Mouse (Mus musculus) embryonic facial prominence, embryonic 11.5 days (tissue): ENCODE measurements around the gene Bola1. TPM values are rescaled to one million over a fixed set of nuclear protein-coding genes. Genes with fewer than 3 reads are reported as not detected.
A peak's percentile ranks its signal among the peaks of the same experiment; 100 is the strongest.
"Not testable (repeated sequence)": the region's sequence is repeated elsewhere in the genome, so short reads cannot be mapped to it uniquely, and the experiment has no call there.

Experiments
- ATAC-seq: fragments of 200-750 bp; cut with Nextera tagmentation; replicated peaks from 2 replicates; pipeline ENCODE4 v1.8.0; 2017; ENCODE audit warnings: low read depth; ENCODE audit not compliant: insufficient number of reproducible peaks, low FRiP score, low TSS enrichment
- DNase-seq: peaks from one replicate; pipeline ENCODE4 v3.0.0-alpha.2; 2015; ENCODE audit warnings: low spot score
- H3K27ac ChIP-seq: fragments of 300-500 bp; sonication (generic); replicated peaks from 2 replicates; pipeline ENCODE4 v1.5.1; 2014; ENCODE audit warnings: mild to moderate bottlenecking, low read depth, low read length, control low read depth
- H3K27me3 ChIP-seq: fragments of 300-500 bp; sonication (generic); 2 replicates; pipeline ENCODE4 v1.6.1; 2014; ENCODE audit warnings: mild to moderate bottlenecking, low read length, moderate library complexity, mixed read lengths; ENCODE audit not compliant: control insufficient read depth, insufficient read depth
- H3K36me3 ChIP-seq: fragments of 300-500 bp; sonication (generic); replicated peaks from 2 replicates; pipeline ENCODE4 v1.6.1; 2014; ENCODE audit warnings: low read depth, mild to moderate bottlenecking, low read length, moderate library complexity, mixed read lengths; ENCODE audit not compliant: control insufficient read depth, insufficient read depth
- H3K4me1 ChIP-seq: fragments of 300-500 bp; sonication (generic); 2 replicates; pipeline ENCODE4 v1.6.1; 2014; ENCODE audit warnings: low read length, mixed read lengths; ENCODE audit not compliant: control insufficient read depth, insufficient read depth
- H3K4me2 ChIP-seq: fragments of 300-500 bp; sonication (generic); 2 replicates; pipeline ENCODE4 v1.6.1; 2014; ENCODE audit warnings: low read depth, mild to moderate bottlenecking, control low read depth, low read length, moderate library complexity
- H3K4me3 ChIP-seq: fragments of 300-500 bp; sonication (generic); 2 replicates; pipeline ENCODE4 v1.5.1; 2014; ENCODE audit warnings: low read depth, low read length, control low read depth
- H3K9ac ChIP-seq: fragments of 300-500 bp; sonication (generic); replicated peaks from 2 replicates; pipeline ENCODE4 v1.6.1; 2014; ENCODE audit warnings: mild to moderate bottlenecking, control low read depth, low read length
- H3K9me3 ChIP-seq: fragments of 300-500 bp; sonication (generic); replicated peaks from 2 replicates; pipeline ENCODE4 v1.6.1; 2016; ENCODE audit warnings: mild to moderate bottlenecking, low read length, inconsistent platforms, mixed read lengths; ENCODE audit not compliant: control insufficient read depth
- WGBS: fragments of 180-500 bp; shearing (Covaris S2); extraction: QIAGEN DNeasy Blood & Tissue Kit; methylation state at CpG from one replicate; pipeline ENCODE4 v1.1.7; 2014; 5-methylcytosine and 5-hydroxymethylcytosine counted together
- polyA plus RNA-seq: library from polyadenylated mRNA; unstranded; fragments of >200 nt; fragmentation: Nextera tagmentation; extraction: Ambion mirVana; gene quantifications from 2 replicates; pipeline ENCODE4 v1.2.1, GENCODE M21; 2014

Bola1 gene
- polyA plus RNA-seq, 1 experiment from 2014 or later = 59.4 TPM

- Histone ChIP-seq H3K27ac (no peak overlapping the region), H3K9me3 (no peaks in the 10 kb centered on the region), H3K4me3 (no peak overlapping the region), H3K36me3 (peaks cover 2% of the 10 kb centered on the region; the same call in 1 of the 2 replicates), H3K4me1 (no peaks in the 10 kb centered on the region), H3K4me2 (no peak overlapping the region), H3K9ac (no peak overlapping the region), H3K27me3 (no peaks in the 10 kb centered on the region; the same call in 1 of the 2 replicates)
- no peak for ATAC-seq
- DNase-seq = no peak
- 91% methylated on average over 2 of the region's 2 CpGs for WGBS
Measured at GRCm38 (mm10) chr3:96178902-96179301, 40.6 kb downstream of the Bola1 start.

DNA sequence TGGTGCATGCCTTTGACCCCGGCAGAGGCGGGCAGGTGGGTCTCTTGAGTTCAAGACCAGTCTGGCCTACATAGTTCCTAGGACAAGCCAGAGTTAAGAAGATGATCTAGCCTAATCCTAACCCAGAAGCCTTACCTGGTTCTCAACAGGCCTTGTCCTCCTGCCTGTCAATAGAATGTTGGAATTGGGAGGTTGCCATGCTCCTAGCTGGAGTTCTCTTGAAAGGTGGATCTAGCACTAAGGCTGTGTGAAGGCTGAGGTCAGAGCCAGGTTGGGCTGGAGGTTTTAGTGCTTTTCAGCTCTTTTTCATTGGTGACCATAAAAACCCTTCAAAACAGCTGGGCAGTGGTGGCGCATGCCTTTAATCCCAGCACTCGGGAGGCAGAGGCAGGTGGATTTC is 41.1 kb downstream of the Bola1 start:
- ATAC-seq = no peak
- 92% methylated on average over 4 of the region's 4 CpGs for whole genome bisulfite sequencing
- H3K36me3 ChIP-seq = peaks cover 2% of the 10 kb centered on the region; the same call in 1 of the 2 replicates
- H3K9ac ChIP-seq = no peak overlapping the region
- no peak overlapping the region for H3K4me3 ChIP-seq
- DNase-seq = no peak
- no peaks in the 10 kb centered on the region; the same call in 1 of the 2 replicates for H3K27me3 ChIP-seq
- no peaks in the 10 kb centered on the region for H3K9me3 ChIP-seq
- no peak overlapping the region for H3K27ac ChIP-seq
- no peak overlapping the region for H3K4me2 ChIP-seq
- H3K4me1 ChIP-seq = no peaks in the 10 kb centered on the region

- no peaks in the 10 kb centered on the region for H3K27me3 ChIP-seq
- H3K4me3 ChIP-seq = no peak overlapping the region
- DNase-seq (no peak), ATAC-seq (no peak)
- H3K4me1 ChIP-seq = no peaks in the 10 kb centered on the region
- WGBS = 93% methylated on average over 6 of the region's 6 CpGs
- H3K9me3 ChIP-seq = no peaks in the 10 kb centered on the region
- peaks cover 2% of the 10 kb centered on the region; the same call in 1 of the 2 replicates for H3K36me3 ChIP-seq
- H3K4me2 ChIP-seq = no peak overlapping the region
- no peak overlapping the region for H3K9ac ChIP-seq
- H3K27ac ChIP-seq = no peak overlapping the region
Measured at GRCm38 (mm10) chr3:96175251-96175650, 44.3 kb downstream of the Bola1 start.

DNA sequence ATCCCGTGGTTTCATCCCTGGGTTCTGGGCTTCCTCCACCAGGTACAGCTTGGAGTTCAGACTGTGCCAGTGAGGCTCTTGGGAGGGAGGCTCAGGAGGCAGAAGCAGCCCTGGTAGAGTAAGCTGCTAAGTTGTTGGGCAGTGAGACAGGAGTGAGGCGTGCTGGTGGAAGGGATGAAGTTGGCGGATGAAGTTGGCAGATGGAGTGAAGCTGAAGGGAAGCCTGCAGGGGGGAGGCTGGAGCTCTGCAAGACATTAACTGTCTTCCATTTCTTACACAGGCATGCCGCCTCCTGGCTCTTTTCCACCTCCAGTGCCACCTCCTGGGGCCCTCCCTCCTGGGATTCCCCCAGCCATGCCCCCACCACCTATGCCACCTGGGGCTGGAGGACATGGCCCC is 45.5 kb downstream of the Bola1 start:
- H3K4me1 ChIP-seq, H3K4me3 ChIP-seq, H3K27me3 ChIP-seq, ATAC-seq, H3K9me3 ChIP-seq, H3K4me2 ChIP-seq, DNase-seq, H3K36me3 ChIP-seq, H3K27ac ChIP-seq, H3K9ac ChIP-seq: not testable (repeated sequence)
- WGBS = 82% methylated on average over 4 of the region's 4 CpGs

DNA sequence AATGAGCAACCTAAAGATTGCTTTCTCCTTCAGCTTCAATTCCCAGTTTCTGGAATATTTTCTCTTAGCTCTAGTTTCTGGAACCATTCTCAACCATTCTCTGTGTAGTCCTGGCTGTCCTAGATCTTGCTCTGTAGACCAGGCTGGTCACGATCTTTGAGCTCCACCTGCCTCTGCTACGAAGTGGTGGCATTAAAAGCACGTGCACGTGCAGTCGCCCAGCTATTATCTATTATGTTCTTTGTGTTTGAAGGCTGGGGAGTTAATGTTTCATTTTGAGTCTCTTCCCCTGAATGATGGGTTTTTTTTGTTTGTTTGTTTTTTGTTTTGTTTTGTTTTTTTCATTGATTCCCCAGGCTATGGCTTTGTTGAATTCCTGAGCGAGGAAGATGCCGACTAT is 46.3 kb downstream of the Bola1 start:
- Histone ChIP-seq H3K27me3 (no peaks in the 10 kb centered on the region), H3K4me2 (peak overlapping the region; percentile 89), H3K4me3 (peak overlapping the region; percentile 87), H3K9ac (peak overlapping the region; percentile 89), H3K9me3 (no peaks in the 10 kb centered on the region), H3K27ac (no peak overlapping the region), H3K4me1 (no peaks in the 10 kb centered on the region), H3K36me3 (peaks cover 2% of the 10 kb centered on the region; the same call in 1 of the 2 replicates)
- no peak for DNase-seq
- ATAC-seq = no peak
- WGBS = 40% methylated on average over 7 of the region's 7 CpGs

DNA sequence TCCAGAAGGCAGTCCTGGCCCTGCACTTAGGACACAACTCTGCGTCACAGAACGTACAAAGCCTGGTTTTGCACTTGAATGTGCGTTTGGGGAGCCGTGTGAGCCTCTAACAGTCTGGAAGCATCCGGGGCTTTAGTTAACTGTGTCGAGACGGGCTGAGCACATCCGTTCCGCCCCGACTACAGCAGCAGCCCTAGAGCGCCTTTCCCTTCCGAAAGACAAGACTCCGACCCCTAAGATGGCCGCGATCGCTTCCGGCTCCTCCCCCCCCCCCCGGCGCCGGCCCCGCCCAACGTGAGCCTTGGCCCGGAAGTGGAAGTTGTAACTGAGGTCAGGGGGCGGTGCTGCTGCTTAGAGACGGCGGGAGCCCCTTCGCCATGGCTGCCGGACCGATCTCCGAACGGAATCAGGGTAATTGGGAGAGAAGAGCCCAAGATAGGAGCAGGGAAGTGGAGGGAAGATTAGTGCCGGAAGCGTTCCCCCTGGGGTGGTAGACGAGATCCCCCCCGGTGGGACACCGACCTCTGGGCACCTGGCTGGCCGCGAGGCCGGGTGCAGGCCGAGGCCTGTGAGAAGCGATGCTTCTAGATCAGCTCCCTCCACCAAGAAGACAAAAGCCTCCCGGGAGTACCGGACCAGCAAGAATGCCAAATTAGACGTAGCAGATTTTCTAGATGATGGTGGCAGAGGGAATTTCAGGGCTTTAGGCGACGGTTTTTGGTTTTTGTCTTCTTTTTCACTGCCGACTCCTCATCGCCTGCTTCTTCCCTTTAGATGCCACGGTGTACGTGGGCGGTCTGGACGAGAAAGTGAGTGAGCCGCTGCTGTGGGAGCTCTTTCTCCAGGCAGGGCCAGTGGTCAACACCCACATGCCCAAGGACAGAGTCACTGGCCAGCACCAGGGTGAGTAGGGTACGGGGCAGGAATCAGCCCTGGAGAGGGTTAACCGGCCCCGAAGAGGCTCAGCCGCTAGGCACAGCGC is 47.0 kb downstream of the Bola1 start, which contains the start of gene Sf3b4:
TSS of gene Sf3b4 (plus strand) at position 136 of the 982 bp plus-strand sequence.
- under 1% methylated on average over 56 of the region's 58 CpGs for WGBS
- peak within 1 kb of the TSS; percentile 89 for H3K4me2 ChIP-seq
- H3K27ac ChIP-seq = peak within 1 kb of the TSS; percentile 97
- H3K36me3 ChIP-seq = peaks cover 2% of the 10 kb centered on the region; the same call in 1 of the 2 replicates
- peak within 1 kb of the TSS; percentile 87 for H3K4me3 ChIP-seq
- DNase-seq (peak; percentile 93), ATAC-seq (peak; percentile 88)
- H3K9ac ChIP-seq = peak within 1 kb of the TSS; percentile 89
- H3K9me3 ChIP-seq = no peaks in the 10 kb centered on the region
- H3K27me3 ChIP-seq = no peaks in the 10 kb centered on the region
- H3K4me1 ChIP-seq = no peaks in the 10 kb centered on the region

DNA sequence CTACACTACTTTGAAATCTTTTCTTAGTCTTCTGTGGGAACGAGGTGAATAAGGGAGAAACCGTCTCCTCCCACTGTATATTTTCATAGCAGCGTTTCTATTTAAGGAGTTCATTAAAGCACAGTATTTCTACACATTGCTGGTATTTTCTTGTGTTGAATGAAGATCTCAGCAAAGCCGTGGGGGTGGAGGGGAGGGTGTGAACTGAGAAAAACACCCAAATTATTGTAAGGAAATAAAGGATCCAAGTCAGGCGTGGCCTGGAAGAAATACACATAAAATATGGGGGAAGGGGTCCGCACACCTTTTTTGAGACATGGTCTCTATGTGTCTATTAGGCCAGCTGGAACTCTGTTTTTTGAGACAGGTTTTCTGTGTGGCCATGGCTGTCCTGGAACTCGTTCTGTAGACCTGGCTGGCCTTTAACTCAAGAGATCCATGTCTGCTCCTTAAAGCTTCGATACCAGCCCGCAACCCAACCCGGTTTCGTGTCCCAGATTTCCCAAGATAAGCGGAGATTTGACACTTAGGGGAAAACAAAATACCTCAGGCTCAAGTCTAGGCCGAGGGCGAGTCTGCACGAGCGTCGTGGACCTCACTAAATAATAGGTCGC is 47.8 kb downstream of the Bola1 start:
- ATAC-seq = peak; percentile 22; the same call in 1 of the 2 replicates
- H3K36me3 ChIP-seq = 0 out of 2 replicates have a peak, but pooled peaks cover 2% of the 10 kb centered on the region
- 26% methylated on average over 18 of the region's 18 CpGs for WGBS

More for the DNA sequence above, 47.8 kb downstream of the Bola1 start:
- Histone ChIP-seq H3K27me3 (no peaks in the 10 kb centered on the region), H3K9me3 (no peaks in the 10 kb centered on the region), H3K4me1 (no peaks in the 10 kb centered on the region), H3K4me3 (peak overlapping the region; percentile 87), H3K9ac (peak overlapping the region; percentile 89), H3K27ac (peak overlapping the region; percentile 97), H3K4me2 (peak overlapping the region; percentile 74)
- no peak for DNase-seq
